Mouse (Mus musculus): ENCODE data around the gene Gpc5.

GRCm38 (mm10) chr14:115413429-115413828, 321.4 kb downstream of the Gpc5 start:
- TF ChIP-seq CTCF (IDR thresholded peaks at IDR 0.05; ENCODE audit: control insufficient read depth, insufficient read depth, insufficient replicate concordance, low read depth, low read length) (no peak), POLR2A (IDR thresholded peaks at IDR 0.05; ENCODE audit: control insufficient read depth, low read depth, low read length) (no peak)
